Mouse (Mus musculus): ENCODE results near the gene Btbd35f17.
"Not testable (repeated sequence)": the region's sequence is repeated elsewhere in the genome, so short reads cannot be mapped to it uniquely, and the experiment has no call there.

Gene Btbd35f17

GRCm38 (mm10) chrX:4370336-4370735 lies at the start of gene Btbd35f17:
Gene Btbd35f17, plus strand, starts transcription at chrX:4370636.
- DNase-seq (ENCODE audit: extremely low spot score, low read depth, low spot score): not testable (repeated sequence)
